Mouse (Mus musculus): ENCODE data around the gene Rfng.
"Not testable (repeated sequence)": the region's sequence is repeated elsewhere in the genome, so short reads cannot be mapped to it uniquely, and the experiment has no call there.

The Rfng gene

DNA sequence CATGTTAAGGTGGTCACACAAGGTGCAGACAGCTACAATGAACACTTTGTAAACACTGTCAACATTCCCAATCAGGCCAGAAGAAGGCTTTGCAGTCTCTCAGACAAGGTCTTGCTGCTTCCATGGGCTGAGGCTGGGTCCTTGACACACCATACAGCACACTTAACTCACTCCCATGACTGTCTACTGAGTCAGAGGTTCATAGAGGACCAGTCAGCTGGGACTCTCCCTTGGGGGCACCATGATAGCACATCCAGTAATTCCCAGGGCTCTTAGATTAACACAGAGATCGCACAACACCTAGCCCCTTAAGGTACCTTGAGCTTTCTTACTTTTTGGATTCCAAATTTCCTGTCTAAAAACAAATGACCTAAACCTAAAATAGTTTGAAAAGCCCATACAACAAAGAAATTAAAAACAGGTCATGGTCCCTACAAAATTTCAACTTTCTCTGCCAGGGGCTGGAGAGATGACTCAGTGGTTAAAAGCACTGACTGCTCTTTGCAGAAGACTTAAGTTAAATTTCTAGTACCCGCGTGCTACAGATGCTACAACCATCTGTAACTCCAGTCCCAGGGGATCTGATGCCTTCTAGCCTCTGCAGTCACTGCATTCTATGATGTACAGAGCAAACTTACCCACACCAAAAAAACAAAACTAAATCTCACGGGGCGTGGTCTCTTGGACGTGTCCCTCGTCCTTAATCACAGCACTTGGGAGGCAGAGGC is 10.4 kb downstream of the Rfng start:
- no peak for DNase-seq (ENCODE audit: low read depth, low spot score)

DNA sequence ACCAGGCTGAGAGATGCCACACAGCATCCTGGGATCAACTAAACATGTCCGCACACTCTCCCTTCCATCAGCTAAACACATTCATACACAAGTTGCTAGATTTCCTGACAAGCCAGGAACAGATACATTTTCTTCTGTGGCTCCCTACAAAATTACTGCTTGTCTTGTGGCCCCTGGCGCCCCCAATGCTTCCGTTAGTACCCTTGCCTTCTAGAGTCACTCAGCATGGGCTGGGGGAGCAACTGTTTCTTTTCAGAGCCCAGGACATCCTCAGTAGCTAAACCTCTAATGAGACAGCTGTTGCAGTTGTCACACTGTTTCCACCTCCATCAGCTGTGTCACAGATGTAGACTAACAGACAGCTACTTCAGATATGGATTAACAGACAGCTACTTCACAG is 11.3 kb downstream of the Rfng start:
- DNase-seq (ENCODE audit: low read depth, low spot score): no peak

DNA sequence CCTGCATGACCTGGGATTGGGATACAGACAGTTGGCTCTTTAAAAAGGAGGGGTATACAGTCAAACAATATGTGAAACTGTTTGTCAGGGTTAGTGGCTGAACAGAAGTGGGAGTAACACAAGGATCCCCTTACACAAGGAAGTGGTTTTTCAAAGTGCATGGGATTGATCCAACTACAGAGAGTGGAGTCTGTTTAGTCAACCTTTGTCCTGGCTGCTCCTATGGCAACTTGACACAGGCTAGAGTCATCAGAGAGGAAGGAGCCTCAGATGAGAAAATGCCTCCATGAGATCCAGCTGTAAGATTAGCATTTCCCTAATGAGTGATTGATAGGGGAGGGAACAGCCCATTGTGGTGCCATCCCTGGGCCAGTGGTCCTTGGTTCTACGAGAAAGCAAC is 15.8 kb downstream of the Rfng start:
- no peak for DNase-seq (ENCODE audit: low read depth, low spot score)

DNA sequence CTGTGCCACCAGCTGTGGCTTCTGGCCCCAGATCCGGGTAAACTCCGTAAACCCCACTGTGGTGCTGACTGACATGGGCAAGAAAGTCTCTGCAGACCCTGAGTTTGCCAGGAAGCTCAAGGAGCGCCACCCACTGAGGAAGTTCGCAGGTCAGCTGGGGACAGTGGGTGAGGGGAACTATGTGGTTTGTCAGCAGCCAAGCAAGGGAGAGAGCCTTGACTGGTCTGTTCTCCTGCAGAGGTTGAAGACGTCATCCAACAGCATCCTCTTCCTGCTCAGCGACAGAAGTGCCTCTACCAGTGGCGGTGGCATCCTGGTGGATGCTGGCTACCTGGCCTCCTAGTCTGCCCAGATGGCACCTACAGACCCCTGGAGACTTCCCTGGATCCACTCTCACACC is 17.0 kb downstream of the Rfng start:
- not testable (repeated sequence) for DNase-seq (ENCODE audit: low read depth, low spot score)

DNA sequence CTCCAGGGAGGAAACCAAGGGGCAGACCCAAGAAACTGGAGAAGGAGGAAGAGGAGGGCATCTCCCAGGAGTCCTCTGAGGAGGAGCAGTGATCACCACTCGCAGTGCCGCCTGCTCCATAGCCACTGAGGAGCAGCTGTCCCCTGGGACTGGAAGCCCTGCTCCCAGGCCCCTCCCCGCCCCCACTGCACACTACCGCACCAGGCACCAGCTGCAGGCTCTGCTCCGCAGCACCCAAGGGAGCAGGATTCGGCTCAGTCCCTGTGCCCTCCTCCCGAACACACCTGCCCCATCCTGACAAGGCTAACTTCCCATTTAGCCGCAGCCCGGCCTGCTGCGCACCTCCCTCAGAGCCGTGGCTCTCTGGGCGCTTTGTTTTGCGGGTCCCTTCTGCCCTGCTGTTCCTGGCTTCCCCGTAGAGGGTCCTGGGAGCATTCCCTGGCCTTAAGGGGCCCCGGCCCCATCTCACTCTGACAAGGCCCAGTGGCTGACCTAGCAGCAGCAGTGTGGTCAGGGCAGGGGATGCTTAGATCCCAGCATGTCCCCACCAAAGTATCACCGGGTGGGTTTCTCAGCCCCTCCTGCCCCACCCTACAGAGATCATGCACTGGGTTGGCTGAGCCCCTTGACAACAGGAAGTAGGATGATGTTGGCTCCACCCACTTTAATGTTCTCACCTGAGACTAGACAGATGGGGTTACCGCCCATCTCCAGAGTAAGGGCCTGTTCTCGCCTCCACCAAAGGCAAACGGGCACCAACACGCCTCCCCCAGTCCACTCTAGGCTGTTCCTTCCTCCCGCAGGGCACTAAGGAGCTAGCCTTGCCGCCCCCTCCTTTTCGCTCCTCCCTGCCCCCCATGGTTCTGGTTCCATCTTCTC is 20.6 kb downstream of the Rfng start:
- not testable (repeated sequence) for DNase-seq (ENCODE audit: low read depth, low spot score)

DNA sequence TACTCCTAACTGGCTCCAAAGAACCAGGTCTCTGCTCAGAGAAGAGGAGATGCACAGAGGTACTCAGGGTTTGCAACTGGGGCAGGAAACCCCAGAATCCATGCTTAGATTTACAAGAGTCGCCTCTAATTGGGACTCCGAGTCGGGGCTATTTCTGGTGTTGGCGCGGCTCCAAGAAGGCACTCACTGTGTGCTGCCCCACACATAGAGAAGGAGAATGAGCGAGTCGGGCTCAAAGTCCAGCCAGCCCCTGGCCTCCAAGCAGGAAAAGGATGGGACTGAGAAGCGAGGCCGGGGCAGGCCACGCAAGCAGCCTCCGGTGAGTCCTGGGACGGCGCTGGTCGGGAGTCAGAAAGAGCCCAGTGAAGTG is 21.4 kb downstream of the Rfng start, which contains the start of gene Hmga1b:
TSS of gene Hmga1b (plus strand) at position 123 of the 370 bp plus-strand sequence.
- DNase-seq (ENCODE audit: low read depth, low spot score): not testable (repeated sequence)

DNA sequence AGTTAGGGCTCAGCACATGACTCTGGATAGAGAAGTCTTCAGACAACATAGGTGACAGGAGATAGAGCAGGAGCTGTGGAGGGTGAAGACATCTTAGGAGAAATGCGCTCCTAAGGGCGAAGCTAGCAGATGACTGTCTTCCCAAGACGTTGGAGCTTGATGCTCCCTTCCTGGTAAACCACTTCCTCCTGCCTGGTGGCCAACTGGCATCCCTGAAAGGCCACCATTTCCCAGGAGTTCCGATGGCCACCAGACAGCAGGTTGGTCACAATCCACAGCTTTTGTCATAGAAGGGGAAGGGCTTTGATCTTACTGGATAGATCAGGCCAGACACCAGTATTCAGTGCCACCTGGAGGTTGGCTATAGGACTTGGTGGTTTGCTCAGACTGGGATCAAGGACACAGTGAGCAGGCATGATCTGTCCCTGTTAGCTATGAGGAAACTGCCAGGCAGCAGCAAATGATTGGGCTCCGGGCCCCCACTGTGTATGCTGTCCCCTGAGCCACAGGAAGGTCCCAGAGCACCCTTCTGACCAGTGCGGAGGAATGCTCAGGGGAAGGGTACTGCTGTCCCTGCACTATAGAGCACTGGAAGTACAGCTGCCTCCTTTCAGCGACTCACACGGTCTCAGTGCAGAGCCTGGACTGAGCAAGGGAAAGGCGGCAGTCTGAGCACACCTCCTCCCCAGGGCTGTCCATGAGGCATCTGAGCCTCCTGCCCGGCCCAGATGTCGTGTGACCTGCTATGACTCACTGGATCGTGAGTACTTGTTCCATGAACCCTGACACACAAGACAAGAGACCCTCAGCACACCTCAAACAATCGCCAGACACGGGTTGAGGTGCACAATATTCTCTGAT is 22.0 kb downstream of the Rfng start:
- DNase-seq (ENCODE audit: low read depth, low spot score): no peak

DNA sequence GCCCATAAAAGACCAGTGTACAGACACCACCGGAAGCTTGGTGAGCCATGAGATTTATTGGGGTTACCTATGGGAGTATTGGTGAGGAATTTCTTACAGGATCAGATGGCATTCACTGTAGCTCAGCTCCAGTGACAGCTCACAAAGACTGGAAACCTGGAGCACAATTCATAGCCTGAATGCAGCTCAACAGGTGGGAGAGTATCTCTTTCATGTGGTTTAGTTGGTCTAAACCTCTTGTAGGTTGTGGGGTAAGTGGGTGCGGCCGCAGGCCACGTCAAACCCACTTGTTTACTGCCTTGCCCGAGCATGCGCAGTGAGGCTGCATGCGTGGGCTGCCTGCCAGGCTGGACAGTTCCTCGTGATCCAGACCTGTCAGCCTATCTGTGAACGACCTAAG is 23.8 kb downstream of the Rfng start:
- no peak for DNase-seq (ENCODE audit: low read depth, low spot score)

DNA sequence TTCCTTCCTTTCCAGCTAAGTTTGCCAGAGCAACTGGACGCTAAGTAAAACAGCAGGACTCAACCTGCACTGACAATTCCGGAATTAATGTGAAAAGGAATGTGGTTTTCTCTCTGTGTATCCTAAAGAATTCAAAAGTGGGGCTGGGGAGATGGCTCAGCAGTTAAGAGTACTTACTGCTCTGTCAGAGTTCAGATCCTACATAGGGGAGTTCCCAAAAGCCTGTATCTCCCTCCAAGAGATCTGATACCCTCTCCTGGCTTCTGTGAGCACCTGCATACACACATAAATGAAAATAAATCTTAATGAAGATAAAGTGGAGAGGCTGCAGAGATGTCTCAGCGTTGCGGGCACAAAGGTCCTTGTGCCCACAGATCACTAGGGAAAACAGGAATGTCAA is 32.4 kb downstream of the Rfng start:
- no peak for DNase-seq (ENCODE audit: low read depth, low spot score)

DNA sequence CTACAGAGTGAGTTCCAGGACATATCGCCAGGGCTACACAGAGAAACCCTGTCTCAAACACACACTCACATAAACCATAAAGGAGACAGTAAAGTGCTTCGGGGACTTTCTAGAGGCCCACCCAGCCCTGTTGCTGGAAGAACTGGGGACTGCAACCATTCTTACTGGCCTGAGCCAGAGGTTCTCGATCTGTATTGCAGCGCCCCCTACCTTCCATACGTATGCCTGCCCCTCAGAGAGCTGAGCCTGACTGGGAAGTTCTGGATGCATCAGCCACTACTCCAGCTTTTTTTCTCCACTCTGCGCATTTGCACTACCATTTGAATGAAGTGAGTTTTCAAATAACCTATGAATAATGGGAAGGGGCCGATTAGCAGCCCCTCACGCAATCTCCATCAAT is 34.6 kb downstream of the Rfng start:
- DNase-seq (ENCODE audit: low read depth, low spot score): no peak

DNA sequence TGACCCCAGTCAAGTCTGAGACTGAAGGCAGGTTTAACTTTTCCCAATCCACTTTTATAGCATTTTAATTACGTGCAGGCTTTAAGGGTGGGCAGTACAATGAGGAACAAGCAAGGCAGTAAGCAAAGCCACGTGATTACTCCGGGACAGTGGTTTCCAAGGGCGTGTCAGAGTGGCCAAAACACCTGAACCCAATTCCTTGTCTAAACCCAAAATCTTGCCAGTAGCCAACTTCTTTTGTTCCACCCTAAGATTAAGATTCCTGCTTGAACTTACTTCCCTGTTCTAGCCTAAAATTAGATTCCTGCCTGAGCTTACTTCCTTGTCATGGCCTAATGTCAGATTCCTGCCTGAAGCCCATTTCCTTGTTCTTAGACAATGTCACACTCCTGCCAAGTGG is 36.0 kb downstream of the Rfng start:
- no peak for DNase-seq (ENCODE audit: low read depth, low spot score)

DNA sequence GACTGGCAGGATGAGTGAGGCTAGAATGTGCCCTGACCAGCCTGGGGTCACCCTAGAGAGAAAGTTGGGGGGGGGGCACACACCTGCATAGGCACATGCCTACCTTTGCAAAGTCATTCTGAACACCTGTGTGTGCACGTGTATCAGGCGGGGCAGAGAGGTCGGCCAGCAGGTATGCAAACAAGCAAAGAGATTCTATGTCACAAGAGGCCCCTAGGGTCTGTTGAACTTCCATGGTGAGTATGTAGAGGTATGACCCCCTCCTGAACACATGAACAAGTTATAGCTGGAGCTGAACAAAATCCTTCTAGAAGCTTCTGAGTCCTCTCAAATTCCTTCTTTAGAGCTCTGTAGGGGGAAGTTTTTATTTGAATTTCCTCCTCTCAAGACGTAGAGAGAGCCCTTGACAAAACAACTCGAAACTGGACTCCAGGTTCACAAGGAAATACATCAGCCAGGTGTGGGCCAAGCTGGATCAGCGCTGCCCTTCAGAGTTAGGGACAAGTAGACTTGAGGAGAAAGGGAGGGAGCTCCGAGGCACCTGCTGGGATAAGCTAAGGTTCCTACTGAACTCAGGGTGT is 39.8 kb downstream of the Rfng start:
- DNase-seq (ENCODE audit: low read depth, low spot score): no peak

DNA sequence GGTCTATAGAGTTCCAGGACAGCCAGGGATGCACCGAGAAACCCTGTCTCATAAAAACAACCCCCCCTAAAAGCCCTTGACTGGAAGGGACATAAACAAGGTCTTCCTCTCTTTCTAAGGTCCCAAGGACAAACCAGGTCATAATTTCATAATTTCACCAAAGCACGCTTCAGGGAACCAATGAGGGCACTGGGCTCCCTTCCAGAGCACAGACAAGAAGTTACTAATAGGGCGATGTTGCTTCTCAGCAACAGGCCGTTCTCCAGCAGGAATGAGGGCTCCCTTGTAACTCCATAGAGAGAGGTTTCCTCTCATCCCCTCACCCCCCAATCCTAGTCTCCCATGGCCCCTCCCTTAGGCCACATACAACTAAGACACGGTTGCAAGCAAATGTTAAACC is 43.0 kb downstream of the Rfng start:
- DNase-seq (ENCODE audit: low read depth, low spot score): no peak

DNA sequence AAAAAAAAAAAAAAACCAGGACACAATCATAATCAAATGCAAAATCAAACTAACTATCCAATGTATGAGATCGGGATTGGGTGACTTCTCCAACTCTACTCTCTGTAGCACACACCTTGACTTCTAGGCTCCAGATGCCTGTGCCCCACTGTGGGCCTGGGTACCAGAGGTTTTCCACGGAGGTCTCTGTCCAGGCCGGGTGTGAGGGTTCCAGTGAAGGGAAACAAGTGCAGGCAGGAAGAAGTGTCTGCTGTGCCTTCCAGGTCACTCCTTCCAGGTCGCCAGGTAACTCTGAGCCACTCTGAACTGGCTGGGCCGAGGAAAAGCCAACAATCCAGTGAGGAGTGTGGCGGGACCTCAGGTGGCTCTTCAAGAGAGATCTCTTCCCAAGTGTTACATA is 47.6 kb downstream of the Rfng start:
- no peak for DNase-seq (ENCODE audit: low read depth, low spot score)

DNA sequence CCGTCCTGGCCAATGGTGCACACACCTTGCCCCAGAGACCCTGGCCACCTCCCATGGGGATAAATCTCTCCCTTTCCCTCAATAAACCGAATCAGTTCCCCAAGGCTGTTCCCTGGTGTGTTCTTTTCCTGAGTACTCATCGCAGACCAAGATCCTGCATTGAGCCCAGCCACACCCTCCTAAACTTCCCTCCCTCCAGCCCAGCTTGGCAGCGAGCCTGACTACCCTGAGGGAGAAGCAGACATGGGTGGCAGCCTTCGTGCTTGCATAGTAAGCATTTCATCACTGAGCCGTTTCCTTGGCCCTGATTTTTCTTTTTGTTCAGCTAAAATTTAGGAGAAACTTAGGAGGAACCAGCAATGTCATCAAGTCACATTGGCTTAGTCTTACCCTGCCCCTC is 50.5 kb downstream of the Rfng start:
- DNase-seq (ENCODE audit: low read depth, low spot score): no peak

DNA sequence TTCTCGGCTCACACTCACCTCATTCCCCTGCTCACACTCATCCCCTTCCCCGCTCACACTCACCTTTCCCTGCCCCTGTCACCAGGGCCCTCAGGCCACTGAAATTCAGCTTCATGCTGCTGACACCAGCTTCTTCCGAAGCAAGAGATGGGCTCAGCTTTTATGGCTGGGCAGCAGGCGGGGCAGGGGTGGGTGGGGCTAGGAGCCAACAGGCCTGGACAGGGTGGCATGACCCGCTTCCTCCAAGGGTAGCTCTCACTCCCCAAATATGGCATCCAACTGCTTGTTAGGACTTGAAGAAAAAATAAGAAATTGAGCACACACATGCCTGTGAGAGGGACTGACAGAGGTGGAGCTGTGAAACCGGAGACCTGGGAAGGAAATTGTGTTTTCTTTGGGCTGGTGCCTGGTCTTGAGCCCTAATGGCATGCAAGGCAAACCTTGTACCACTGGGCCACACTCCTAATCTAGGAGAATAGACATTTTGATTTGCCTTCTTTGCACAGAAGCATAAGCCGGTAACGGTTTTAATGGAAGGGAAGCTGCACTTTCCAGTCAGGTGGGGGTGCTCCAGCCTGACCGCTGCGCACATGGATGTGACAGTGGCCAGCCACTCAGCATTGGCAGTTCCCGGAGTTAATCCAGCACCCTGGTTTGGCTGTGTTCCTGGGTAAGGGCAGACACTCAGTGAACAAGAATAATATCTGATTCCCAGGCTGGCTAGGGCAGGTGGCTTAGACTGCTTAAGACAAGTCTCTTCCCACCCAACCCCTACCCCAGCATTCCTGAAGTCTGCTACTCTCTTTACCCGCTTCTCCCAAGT is 51.9 kb downstream of the Rfng start, which contains the start of gene Cbr2:
TSS of gene Cbr2 (minus strand) at position 257 of the 823 bp plus-strand sequence.
- DNase-seq (ENCODE audit: low read depth, low spot score): no peak

DNA sequence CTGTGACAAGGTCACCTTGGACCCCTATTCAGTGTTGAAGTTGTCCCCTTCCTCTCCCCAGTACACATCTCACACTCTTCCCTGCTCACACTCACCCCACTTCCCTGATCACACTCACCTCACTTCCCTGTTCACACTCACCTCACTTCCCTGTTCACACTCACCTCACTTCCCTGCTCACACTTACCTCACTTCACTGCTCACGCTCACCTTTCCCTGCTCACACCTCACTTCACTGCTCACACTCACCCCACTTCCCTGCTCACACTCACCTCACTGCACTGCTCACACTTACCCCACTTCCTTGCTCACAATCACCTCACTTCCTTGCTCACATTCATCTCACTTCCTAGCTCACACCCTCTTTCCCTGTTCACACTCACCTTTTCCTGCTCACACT is 52.6 kb downstream of the Rfng start:
- DNase-seq (ENCODE audit: low read depth, low spot score): no peak

All from forelimb bud, embryonic 11.5 days (tissue).